Mouse (Mus musculus) stomach, postnatal 0 days (tissue): ENCODE measurements around the gene Jam3.

ENCODE experiments used
- CTCF ChIP-seq: IDR thresholded peaks from 2 replicates; pipeline ENCODE4 v1.5.1; 2016; ENCODE audit warnings: antibody characterized with exemption, low read depth, mild to moderate bottlenecking, moderate library complexity
- EP300 ChIP-seq: optimal IDR thresholded peaks from 2 replicates; pipeline ENCODE3; 2016; ENCODE audit warnings: antibody characterized with exemption

- TF ChIP-seq CTCF (no peak), EP300 (no peak)
These were observed 33.1 kb downstream of the Jam3 start for GRCm38 (mm10) chr9:27122076-27122475.
